Mouse (Mus musculus) kidney, adult 2 months (tissue): ENCODE measurements around the gene Il2.

Source experiments
- CTCF ChIP-seq: fragments of 200-500 bp; conservative IDR thresholded peaks from 2 replicates; pipeline ENCODE4 v1.5.1; 2011; ENCODE audit warnings: low read depth, mild to moderate bottlenecking, control low read depth, low read length, moderate library complexity, mixed read lengths; ENCODE audit not compliant: insufficient read depth, insufficient read length
- POLR2A ChIP-seq: fragments of 200-500 bp; IDR thresholded peaks from one replicate; pipeline ENCODE4 v1.6.1; 2011; ENCODE audit warnings: low read depth, low read length, control low read depth

DNA sequence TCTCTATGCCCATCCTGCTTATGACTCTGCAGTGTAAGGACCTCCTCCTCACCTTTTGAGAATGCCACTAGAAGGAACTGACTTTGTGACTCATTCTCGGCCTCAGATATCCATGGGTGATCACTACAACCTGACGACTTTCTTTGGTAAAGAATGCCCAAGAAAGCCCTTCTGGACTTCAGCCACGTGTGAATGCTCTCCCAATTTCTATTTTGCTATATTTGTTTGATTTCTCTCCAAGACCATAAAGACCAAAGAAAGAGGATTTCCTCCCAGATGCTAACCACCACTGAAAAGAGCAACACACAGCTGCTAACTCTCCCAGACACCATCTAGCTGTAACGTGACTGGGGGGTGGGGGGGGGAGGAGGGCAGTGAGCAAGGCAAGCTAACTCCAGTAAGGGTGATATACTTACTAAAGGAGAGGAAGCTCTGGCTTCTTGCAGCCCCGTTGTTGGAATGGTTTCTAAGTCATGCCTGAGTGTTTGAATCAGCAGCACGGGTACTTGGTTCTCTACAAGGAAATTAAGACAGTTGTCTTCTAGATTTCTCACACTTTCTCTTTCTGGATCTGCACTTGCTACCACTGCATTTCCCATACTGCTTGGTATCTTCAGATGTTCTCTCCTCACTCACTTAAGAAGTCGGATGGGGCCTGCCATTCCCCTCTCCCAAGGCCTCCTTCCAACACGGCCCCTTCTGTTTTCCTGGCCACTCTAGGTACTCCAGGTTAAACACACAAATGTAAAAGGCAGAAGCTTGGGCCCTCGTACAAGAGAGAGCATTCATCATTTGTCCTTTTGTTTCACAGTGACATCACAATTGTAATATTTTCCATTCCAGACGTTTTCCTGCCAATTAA lies 49.2 kb upstream of the Il2 start:
- TF ChIP-seq CTCF (no peak), POLR2A (no peak)
